Mouse (Mus musculus) layer of hippocampus, postnatal 14 days (tissue): ENCODE results near the gene Mrpl17. TPM values are rescaled to one million over a fixed set of nuclear protein-coding genes. Genes with fewer than 3 reads are reported as not detected.
"Not testable (repeated sequence)": the region's sequence is repeated elsewhere in the genome, so short reads cannot be mapped to it uniquely, and the experiment has no call there.

Source experiments
- DNase-seq, 2 experiments: peaks; one replicate each; pipeline ENCODE4 v3.0.0; 2021 to 2022; ENCODE audit warnings: low spot score in 2 of 2, mixed read lengths in 1 of 2
- long read RNA-seq, 2 experiments: library from polyadenylated mRNA; stranded (forward); transcript quantifications; one replicate each; pipeline ENCODE4 v2.0.0; 2021
- total RNA-seq, 2 experiments: library from RNA; stranded (reverse); gene quantifications; 2 replicates each; pipeline ENCODE4 v1.2.3; 2021

Mrpl17 gene
- total RNA-seq, result 100 to 1,000 TPM; 121 to 126 TPM
- long read RNA-seq, experiment 1, full-length matches to known transcripts, result 33 of 34 reads
- long read RNA-seq, experiment 1, partial matches to known transcripts, result 0 of 34 reads
- long read RNA-seq, experiment 1, other reads (novel, unspliced or antisense), result 1 of 34 reads
- long read RNA-seq, experiment 2, full-length matches to known transcripts, result 95 of 97 reads
- long read RNA-seq, experiment 2, partial matches to known transcripts, result 1 of 97 reads
- long read RNA-seq, experiment 2, other reads (novel, unspliced or antisense), result 1 of 97 reads

DNA sequence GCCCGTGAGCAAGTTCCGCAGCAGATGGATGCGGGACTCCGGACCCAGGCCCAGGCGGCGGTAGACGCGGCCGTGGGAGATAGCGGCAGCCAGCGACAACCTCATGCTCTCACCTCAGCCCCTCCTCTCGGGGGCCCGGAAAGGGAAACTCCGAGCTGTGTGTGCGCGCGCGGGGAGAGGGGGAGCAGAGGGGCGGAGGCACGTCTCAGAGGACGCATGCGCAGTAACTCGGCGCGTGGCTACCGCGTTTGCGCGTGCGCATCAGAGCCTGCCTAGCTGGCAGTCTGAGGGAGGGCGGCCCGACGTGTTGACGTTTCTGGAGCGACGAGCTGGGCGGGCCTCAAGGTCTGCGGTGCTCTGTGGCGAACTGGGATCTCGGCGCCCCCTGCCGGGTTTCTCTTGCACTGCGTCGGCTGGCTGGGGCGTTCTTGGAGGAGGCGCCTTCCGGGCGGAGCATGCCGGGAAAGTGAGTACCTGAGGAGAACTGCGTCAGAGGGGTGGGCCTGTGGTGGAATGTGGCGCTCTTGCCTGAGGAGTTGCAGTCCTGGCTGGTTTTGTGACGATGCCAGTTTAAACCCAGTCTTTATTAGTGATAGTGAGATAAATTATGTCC lies at the start of gene Mrpl17:
Mrpl17 (minus strand) TSS at position 223 of the 613 bp plus-strand sequence.
- DNase-seq, result peak; percentile 100

DNA sequence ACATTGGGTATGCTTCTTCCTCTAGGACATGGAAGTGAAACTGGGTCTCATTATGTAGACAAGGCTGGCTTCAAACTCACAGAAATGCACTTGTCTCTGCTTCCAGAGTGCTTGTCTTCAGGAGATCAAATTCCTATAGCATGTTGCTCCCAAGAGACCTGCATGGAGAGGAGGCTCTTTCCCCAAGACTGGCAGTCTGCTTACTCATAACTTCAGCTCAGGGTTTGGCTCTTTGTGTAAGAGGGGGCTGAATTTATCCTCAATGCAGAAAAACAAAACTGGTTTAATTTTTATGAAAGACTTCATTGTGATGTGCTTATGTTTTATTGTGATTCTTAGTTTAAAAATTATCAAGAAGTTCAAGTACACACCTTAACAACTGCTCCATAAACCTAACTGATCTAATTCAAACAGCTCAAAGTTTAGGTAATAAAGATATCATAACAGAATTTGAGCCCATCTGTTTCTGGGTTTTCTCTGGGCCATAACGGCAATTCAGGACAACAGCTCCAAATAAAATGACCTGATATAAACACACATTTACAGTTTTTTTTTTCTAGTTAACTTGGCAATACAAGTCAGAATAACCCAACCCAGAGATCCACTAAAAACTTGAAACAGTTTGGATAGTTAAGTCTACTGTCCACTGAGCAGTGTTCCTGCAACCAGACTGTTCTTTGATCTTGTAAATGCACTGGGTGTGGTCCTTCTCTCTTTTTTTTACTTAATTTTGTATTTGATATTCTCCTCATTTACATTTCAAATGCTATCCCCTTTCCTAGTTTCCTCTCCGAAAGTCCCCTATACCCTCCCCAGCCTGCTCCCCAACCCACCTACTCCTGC lies 45.0 kb upstream of the Mrpl17 start:
- not testable (repeated sequence) for DNase-seq

DNA sequence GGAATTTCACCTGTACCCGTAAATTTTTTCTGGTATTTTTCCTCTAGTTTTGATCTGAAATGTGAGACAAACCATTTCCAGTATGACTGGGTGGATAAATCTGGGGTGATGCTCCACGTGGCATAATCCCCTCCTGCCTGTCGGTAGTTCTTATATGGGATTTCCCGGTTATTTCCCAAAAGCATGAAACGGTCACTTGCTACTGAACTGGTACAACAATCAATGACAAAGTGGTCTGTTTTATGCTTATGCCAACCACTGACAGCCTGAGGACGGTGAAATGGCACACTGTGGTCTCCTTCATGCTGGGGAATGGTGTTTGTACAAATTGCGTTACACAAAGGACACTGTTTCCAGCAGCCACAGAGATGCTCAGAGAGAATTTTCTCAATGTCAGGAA lies 13.4 kb upstream of the Mrpl17 start:
- no peak for DNase-seq

DNA sequence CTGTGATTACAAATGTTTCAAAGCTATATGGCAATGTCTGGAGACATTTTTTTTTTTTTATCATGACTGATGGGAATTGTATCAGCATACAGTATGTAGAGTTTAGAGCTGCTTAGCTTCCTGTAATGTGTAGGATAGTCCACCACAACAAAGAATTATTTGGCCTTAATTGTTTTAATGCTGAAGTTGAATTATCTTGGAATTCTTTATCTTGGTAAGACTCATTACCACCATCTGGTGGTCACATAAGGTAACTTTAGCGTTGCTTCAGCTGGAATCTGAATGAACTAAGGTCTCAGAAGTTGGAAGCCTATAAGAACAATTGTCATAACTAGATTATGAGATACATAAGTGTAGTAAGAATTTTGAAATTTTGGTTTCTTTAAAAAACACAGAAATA lies 7.6 kb upstream of the Mrpl17 start:
- DNase-seq, result peak in 1 of 2 experiments; percentile 40

DNA sequence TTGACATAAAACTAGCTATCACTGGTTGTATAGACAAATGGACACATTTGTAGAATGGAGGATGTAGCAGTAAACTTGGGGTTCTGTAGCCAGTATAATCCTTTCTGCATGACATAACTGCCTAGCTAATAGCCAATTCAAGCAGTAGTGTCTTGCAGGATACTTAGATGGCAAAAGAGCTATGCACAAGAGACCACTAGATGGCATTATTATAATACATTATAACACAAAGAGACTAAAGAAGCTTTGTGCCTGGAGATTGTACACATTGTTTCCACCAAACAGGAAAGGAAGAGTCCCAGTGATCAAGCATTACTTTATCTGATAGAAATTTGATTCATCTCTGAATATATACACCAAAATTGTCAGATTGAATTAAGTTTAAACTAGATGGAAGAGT lies 5.8 kb upstream of the Mrpl17 start:
- peak in 1 of 2 experiments; percentile 26 for DNase-seq

DNA sequence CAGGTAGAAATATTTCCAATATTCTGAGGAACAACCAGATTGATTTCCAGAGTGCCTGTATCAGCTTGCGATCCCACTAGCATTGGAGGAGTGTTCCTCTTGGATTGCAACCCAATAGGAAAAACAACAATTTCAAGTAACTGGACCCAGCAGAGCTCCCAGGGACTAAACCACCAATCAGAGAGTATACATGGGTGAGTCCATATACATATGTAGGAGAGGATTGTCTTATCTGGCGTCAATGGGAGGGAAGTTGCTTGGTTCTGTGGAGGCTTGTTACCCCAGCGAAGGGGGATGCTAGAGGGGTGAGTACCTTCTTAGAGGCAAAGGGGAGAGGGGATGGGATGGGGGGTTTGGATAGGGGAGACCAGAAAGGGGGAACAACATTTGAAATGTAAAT lies 2.4 kb upstream of the Mrpl17 start:
- no peak for DNase-seq

DNA sequence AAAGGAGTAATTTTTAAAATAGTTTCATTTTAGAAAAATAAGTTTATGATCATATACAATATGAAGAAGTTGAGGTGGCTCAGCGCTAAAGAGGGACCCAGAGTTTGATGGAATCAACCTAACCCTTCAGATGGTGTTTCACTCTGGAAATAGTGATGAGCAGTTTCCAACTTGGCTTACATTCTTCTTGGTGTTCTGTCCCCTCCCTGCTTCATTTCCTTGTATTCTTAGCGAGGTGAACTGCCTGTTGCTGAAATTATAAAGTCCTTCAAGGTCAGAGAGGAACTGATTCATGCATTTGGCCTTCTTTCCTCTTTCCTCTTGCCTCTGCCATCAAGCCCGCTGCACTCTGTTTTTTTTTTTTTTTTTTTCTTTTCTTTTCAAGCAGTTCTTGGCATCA lies 1.7 kb upstream of the Mrpl17 start:
- no peak for DNase-seq

DNA sequence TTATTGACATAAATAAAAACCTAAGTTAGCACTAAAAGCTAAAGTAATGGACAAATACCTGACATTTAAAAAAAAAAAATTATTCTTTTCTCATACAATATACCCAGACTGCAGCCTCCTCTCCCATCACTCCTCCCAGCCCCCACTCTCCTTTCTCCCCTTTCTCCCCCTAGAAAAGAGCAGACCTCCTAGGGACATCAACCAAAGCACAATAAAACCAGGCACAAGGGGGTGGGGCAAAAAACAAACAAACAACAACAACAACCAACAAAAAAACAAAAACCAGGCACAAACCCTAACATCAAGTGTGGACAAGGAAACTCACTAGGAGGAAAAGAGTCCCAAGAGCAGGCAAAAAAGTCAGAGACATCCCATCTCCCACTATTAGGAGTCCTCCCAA lies 617 bp upstream of the Mrpl17 start:
- DNase-seq, result no peak

DNA sequence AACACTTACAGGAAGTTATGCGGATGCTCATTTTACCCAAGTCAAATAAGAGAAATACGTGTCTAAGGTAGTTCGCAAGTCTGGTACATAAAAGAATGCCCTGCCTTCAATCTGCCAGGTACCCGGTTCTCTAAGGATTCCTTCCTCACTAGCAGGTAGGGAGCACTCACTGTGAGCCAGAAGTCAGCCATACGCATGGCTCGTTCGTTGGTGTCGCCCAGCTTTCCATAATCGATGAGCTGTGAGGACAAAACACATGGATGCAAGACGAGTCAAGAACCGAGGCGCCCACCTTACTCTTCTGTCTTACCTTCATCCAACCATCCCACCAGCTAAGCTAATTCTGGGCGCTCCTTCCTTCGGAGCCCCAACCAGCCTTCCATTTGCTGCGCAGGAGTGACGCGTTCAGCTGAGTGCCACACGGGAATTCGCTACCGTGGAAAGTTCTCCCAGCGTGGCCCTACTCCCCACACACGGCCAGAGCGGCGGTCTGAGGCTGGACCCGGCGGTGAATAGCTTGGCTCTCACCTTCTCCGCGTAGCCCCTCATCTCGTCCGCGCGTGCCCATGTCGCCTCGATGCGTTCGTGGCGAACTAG lies 521 bp downstream of the Mrpl17 start:
- no peak for DNase-seq

DNA sequence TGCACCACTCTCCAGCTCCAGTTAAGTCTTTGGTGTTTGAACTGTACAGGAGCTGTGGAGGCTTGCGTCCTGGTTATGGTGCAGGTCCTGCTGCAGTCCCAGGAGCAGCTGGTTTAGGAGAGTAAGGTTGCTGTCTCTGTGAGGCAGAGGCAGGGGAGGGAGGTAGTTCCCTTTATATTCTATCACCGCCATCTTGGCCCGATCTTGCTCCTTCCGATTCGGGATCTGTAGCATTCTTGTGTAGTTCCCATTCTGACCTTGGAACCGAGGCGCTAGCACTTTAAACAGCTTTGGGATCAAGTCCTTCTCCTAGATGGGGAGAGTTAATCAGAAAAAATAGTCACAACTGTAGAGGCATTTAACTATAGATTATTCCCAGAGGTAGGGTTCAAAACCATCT lies 1.1 kb downstream of the Mrpl17 start:
- DNase-seq, result no peak

DNA sequence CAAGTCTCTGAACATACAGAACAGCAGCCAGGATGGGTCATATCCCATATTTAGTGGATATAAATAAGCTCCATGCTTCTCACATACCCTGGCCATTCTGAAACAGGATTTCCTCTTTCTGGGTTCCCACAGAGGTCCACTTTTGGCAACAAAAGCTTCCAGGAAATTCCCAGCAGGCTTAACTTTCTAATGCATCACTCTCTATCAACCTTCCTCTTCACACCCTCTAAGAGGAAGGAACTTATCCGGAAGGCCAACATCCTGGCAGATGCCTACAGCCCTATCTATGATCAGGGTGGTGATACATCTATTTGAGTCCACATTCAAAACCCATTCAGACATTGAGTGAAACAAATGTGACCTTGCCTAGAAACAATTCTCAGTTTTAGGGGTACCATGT lies 2.5 kb downstream of the Mrpl17 start:
- no peak for DNase-seq

DNA sequence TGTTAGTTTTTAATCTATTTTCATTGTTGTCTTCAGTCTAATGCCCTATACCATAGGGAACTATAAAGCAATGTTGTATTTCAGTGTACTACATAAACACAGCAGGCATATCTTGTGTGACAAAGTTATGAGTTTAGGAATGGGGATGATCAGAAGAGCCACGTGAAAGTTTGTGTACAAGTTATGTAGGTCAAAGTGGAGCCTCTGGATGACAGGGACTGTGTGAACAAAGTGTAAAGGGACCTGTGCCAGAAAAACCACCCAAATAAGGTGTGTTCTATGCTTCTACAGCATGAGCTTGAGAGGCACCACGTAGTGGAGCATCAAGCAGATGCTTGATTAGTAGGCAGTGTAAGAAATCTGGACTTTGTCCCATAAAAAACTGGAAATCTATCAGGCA lies 4.2 kb downstream of the Mrpl17 start:
- no peak for DNase-seq

DNA sequence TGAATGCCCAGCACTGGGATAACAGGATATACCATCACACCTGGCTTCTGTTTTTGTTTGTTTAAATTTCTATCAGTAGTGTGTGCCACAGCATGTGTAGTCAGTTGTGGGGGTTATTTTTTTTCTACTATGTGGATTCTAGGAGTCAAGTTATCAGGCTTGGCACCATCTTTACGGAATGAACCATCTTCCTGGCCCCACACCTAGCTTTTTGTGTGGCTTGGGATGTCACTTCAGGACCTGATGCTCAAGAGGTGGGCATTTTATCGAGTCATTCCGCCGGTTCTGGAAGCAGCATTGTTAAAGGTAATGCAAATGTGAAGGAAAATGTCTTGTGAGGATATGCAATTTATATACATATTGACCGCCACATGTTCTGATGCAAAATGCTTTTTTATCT lies 4.8 kb downstream of the Mrpl17 start:
- DNase-seq, result no peak

DNA sequence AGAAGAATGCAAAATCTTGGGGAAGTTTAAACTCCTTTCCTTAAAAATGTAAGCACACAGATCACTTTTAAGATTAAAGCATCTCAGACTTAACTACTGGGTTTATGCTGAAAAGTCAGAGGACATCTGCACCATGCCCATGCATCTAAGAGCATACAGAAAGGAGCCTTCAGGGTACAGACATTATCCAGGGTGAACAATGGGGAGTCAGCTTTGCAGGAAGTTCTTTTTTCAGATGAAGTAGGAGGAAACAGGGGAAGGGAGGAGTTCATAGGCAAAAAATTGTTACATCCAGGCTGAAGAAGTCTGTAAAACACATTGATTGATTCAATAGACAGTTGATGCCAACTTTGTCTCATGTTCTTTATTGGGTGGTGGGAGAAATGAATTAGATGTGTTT lies 7.5 kb downstream of the Mrpl17 start:
- DNase-seq, result no peak

DNA sequence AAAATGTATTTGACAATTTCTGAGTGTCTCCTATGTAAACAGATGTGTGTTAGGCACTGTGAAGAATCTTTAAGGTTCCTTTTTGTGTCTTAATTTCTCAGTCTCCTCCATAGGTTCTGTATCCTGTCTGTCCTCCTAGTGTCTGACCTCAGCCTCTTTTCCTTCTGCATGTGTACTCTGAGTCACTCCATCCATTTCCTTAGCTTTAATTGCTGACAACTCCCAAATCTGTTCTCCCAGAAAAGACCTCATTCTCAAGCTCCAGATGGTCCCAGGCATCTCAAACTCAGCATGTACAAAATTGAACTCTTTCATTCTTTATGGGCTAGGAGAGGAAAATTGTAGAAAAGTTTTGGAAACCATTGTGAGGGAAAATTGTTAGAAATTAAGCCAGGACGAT lies 8.1 kb downstream of the Mrpl17 start:
- DNase-seq, result peak in 1 of 2 experiments; percentile 22

DNA sequence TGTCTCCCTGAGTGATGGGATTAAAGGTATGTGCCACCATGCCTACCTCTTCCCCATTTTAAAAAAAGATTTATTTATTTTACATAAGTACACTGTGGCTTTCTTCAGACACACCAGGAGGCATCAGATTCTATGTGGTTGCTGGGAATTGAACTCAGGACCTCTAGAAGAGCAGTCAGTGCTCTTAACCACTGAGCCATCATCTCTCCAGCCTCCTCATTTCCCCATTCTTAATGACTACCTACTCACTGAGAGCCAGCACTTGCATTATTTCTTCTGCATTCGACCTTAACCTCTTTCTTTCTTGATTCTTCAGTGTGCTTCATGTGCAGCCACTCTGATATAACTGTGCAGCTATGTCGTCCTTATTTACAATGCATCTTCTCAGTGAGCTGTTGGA lies 8.6 kb downstream of the Mrpl17 start:
- DNase-seq, result no peak

DNA sequence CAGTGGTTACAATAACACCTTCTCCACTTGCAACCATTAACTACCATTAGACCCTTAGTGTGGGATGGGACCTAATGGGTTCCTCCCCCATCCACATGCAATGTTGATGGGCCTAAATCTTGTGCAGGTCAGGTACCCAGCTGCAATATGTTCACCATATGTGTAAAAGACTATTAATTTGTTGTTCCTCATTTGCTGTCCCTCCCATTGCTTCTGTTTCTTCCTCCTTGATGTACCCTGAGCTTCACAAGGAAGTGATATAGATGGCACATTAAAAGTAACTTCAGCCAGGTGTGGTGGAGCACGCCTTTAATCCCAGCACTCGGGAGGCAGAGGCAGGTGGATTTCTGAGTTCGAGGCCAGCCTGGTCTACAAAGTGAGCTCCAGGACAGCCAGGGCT lies 13.9 kb downstream of the Mrpl17 start:
- DNase-seq, result no peak

DNA sequence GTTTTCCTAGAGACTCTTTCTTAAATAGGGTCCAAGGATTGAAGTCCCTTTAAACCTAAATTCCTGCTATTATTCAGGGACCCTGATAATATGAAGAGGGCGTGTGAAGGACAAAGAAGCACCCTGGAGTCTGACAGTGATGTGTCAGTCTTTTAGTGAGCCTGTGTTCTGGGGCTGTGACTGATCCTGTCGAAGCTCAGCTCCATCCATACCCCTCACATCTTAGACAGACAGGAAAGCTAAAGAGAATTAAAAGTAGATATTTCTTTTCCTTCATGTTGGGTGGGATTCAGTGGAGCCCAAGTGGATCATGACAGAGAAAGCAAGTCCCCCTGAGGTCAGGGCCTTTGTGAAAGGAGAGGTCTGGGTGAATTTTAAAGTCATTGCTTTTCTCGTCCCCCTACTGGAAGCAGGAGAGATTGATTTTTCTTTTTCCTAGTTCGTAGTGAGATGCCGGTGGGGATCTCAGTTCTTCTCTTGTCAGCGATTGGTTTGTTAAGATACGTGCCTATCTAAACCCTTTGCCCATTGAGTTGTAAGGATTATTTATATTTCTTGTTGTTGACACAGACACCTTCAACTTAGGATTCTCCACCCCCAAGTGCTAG lies 15.0 kb downstream of the Mrpl17 start:
- DNase-seq, result no peak

DNA sequence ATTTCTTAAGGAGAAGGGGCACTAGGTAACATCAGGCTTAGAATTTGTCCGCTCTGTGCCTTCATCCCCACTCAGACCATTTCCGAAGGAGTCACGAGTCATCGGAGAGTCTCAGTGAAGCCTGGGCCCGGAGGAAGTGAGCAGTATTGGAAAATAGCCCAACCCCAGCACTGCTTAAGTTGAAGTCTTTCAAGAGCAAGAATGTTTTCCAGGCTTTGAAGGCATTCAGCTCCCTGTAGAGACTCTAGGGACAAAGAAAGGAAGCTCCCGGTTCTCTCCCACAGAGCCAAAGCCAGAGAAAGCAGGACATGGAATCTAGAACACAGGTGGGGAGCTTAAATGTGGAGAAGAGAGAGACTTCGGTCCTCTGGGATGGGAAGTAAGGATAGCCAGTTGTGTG lies 17.2 kb downstream of the Mrpl17 start:
- DNase-seq, result no peak

DNA sequence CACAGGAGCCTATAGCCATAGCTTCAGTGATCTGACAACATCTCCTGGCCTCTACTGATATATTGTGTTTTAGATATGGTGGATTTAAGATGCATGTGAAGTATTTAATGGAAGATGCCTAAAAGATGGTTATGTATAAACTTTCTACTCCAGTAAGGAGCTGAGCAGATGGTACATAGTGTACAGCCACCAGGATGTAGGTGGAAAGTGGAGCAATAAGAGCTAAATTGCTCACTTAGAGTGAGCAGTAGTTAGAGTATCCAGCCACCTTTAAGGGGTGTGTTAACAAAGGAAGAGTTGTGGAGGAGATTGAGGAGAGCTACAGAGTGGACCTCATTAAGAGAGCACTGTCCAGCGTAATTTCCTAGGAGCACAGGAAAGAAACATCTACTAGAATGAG lies 19.8 kb downstream of the Mrpl17 start:
- no peak for DNase-seq
